Mouse (Mus musculus): ENCODE results near the gene Hist1h1a. TPM values are rescaled to one million over a fixed set of nuclear protein-coding genes. Genes with fewer than 3 reads are reported as not detected.

Hist1h1a gene
- polyA plus RNA-seq, 1 experiment = 0.77 TPM

GRCm38 (mm10) chr13:23806422-23807052 is 43.1 kb downstream of the Hist1h1a start, which contains the start of gene Slc17a2:
Gene Slc17a2 (plus strand): TSS chr13:23806993.
- no peak within 1 kb of the TSS for H3K27ac ChIP-seq (ENCODE audit: insufficient read depth, low read length)
- H3K4me3 ChIP-seq (ENCODE audit: insufficient read depth, low read length) = no peak within 1 kb of the TSS
- TF ChIP-seq CTCF (IDR thresholded peaks at IDR 0.05; ENCODE audit: extremely low read depth, insufficient read depth, low read length) (no peak), POLR2A (IDR thresholded peaks at IDR 0.05; ENCODE audit: extremely low read depth, insufficient read depth, low read length) (no peak)
- H3K4me1 ChIP-seq (ENCODE audit: control insufficient read depth, insufficient read depth, low read length) = no peaks in the 10 kb centered on the region

Other genes starting within 250 kb of the Hist1h1a start
- gene Hist1h4h, start 232.6 kb upstream of the Hist1h1a start, polyA plus RNA-seq (2012; rRNA removed) = 20.7 and 34.8 TPM in 2 replicates
- 6.4 and 14.2 TPM in 2 replicates for gene Hist1h2af, start 229.8 kb upstream of the Hist1h1a start, polyA plus RNA-seq (2012; rRNA removed)
- 0.74 and 0.92 TPM in 2 replicates for gene Hist1h3g, start 228.2 kb upstream of the Hist1h1a start, polyA plus RNA-seq (2012; rRNA removed)
- gene Hist1h2bh, start 220.3 kb upstream of the Hist1h1a start, polyA plus RNA-seq (2012; rRNA removed) = 0.29 and 0.38 TPM in 2 replicates
- gene Hist1h3f, start 219.6 kb upstream of the Hist1h1a start, polyA plus RNA-seq (2012; rRNA removed) = 0.73 TPM in 1 of 2 replicates, not detected in the other
- 4.5 and 13.1 TPM in 2 replicates for gene Hist1h4f, start 212.0 kb upstream of the Hist1h1a start, polyA plus RNA-seq (2012; rRNA removed)
- 0.04 and 0.08 TPM in 2 replicates for gene Hist1h1d, start 210.4 kb upstream of the Hist1h1a start, polyA plus RNA-seq (2012; rRNA removed)
- 1.2 and 2.9 TPM in 2 replicates for gene Hist1h3e, start 201.3 kb upstream of the Hist1h1a start, polyA plus RNA-seq (2012; rRNA removed)
- 0.50 and 1.1 TPM in 2 replicates for gene Hist1h2ae, start 192.4 kb upstream of the Hist1h1a start, polyA plus RNA-seq (2012; rRNA removed)
- gene Hist1h2bg, start 192.3 kb upstream of the Hist1h1a start, polyA plus RNA-seq (2012; rRNA removed) = 7.8 and 11.4 TPM in 2 replicates
- gene Hist1h2bf, start 189.5 kb upstream of the Hist1h1a start, polyA plus RNA-seq (2012; rRNA removed) = 0.67 TPM in 1 of 2 replicates, not detected in the other
- gene Hist1h2ad, start 189.3 kb upstream of the Hist1h1a start, polyA plus RNA-seq (2012; rRNA removed) = 0.32 and 0.92 TPM in 2 replicates
- 2.6 and 3.0 TPM in 2 replicates for gene Hist1h3d, start 187.9 kb upstream of the Hist1h1a start, polyA plus RNA-seq (2012; rRNA removed)
- 4.4 and 8.9 TPM in 2 replicates for gene Hist1h4d, start 182.1 kb upstream of the Hist1h1a start, polyA plus RNA-seq (2012; rRNA removed)
- 4.2 and 4.6 TPM in 2 replicates for gene Hist1h2be, start 142.5 kb upstream of the Hist1h1a start, polyA plus RNA-seq (2012; rRNA removed)
- 4.0 and 4.6 TPM in 2 replicates for gene Hist1h1e, start 141.1 kb upstream of the Hist1h1a start, polyA plus RNA-seq (2012; rRNA removed)
- 1.2 and 1.5 TPM in 2 replicates for gene Hist1h2ac, start 79.7 kb upstream of the Hist1h1a start, polyA plus RNA-seq (2012; rRNA removed)
- 117 and 130 TPM in 2 replicates for gene Hist1h2bc, start 79.5 kb upstream of the Hist1h1a start, polyA plus RNA-seq (2012; rRNA removed)
- gene Hist1h1t, start 67.9 kb upstream of the Hist1h1a start, polyA plus RNA-seq (2012; rRNA removed) = not detected in 2 replicates
- gene Hist1h4c, start 65.2 kb upstream of the Hist1h1a start, polyA plus RNA-seq (2012; rRNA removed) = 4.1 and 9.6 TPM in 2 replicates
- gene Hfe, start 52.8 kb upstream of the Hist1h1a start, polyA plus RNA-seq (2012; rRNA removed) = 4.2 and 4.3 TPM in 2 replicates
- gene Hist1h1c, start 24.9 kb upstream of the Hist1h1a start, polyA plus RNA-seq (2012; rRNA removed) = 42.1 and 42.4 TPM in 2 replicates
- 0.56 TPM in 1 of 2 replicates, not detected in the other for gene Hist1h3c, start 18.1 kb upstream of the Hist1h1a start, polyA plus RNA-seq (2012; rRNA removed)
- gene Hist1h2bb, start 16.9 kb upstream of the Hist1h1a start, polyA plus RNA-seq (2012; rRNA removed) = 0.79 and 1.9 TPM in 2 replicates
- 1.6 and 1.9 TPM in 2 replicates for gene Hist1h2ab, start 12.5 kb upstream of the Hist1h1a start, polyA plus RNA-seq (2012; rRNA removed)
- gene Hist1h3b, start 11.4 kb upstream of the Hist1h1a start, polyA plus RNA-seq (2012; rRNA removed) = 0.57 and 0.77 TPM in 2 replicates
- gene Hist1h4b, start 6.7 kb upstream of the Hist1h1a start, polyA plus RNA-seq (2012; rRNA removed) = 3.7 and 8.3 TPM in 2 replicates
- 4.2 and 9.6 TPM in 2 replicates for gene Hist1h4a, start 2.4 kb upstream of the Hist1h1a start, polyA plus RNA-seq (2012; rRNA removed)
- 0.57 and 1.4 TPM in 2 replicates for gene Hist1h3a, start 1.3 kb upstream of the Hist1h1a start, polyA plus RNA-seq (2012; rRNA removed)
- gene Trim38, start 6.2 kb downstream of the Hist1h1a start, polyA plus RNA-seq (2012; rRNA removed) = 0.19 and 0.21 TPM in 2 replicates
- 0.06 TPM in 1 of 2 replicates, not detected in the other for gene Slc17a2, start 43.3 kb downstream of the Hist1h1a start, polyA plus RNA-seq (2012; rRNA removed)
- not detected in 2 replicates for gene Slc17a3, start 75.8 kb downstream of the Hist1h1a start, polyA plus RNA-seq (2012; rRNA removed)
- gene Slc17a1, start 104.1 kb downstream of the Hist1h1a start, polyA plus RNA-seq (2012; rRNA removed) = not detected in 2 replicates
- gene Slc17a4, start 151.3 kb downstream of the Hist1h1a start, polyA plus RNA-seq (2012; rRNA removed) = not detected in 2 replicates
- gene Hist1h2ba, start 170.5 kb downstream of the Hist1h1a start, polyA plus RNA-seq (2012; rRNA removed) = not detected in 2 replicates
- not detected in 2 replicates for gene Hist1h2aa, start 170.8 kb downstream of the Hist1h1a start, polyA plus RNA-seq (2012; rRNA removed)
- gene Scgn, start 227.5 kb downstream of the Hist1h1a start, polyA plus RNA-seq (2012; rRNA removed) = 0.42 and 0.62 TPM in 2 replicates